In genomic region chr17:33717982-33718381, GRCm38 (mm10) we compare ENCODE assay signal across 8 mouse cellular contexts. TPM values are rescaled to one million over a fixed set of nuclear protein-coding genes. Genes with fewer than 3 reads are reported as not detected.
DNase-seq lines count a peak whose midpoint lies in the region; ATAC-seq and TF ChIP-seq lines count a peak whose summit lies in the region.

No protein-coding gene starts in this region.

- H3K4me1 ChIP-seq in neural tube, embryonic 11.5 days (ENCODE audit: control insufficient read depth, insufficient read depth, low read length) = 0 out of 2 replicates have a peak, but pooled peaks cover 4% of the 10 kb centered on the region
- H3K4me1 ChIP-seq in limb, embryonic 15.5 days = peaks cover 10% of the 10 kb centered on the region; the same call in 1 of the 2 replicates
- H3K4me1 ChIP-seq in stomach, postnatal 0 days (replicated peaks; ENCODE audit: control insufficient read depth, insufficient read depth) = no peaks in the 10 kb centered on the region

- 7% methylated on average over 8 of the region's 8 CpGs for WGBS in neural tube, embryonic 11.5 days
- 6% methylated on average over 8 of the region's 8 CpGs for WGBS in limb, embryonic 15.5 days
- WGBS in stomach, postnatal 0 days = 8% methylated on average over 8 of the region's 8 CpGs

- peak overlapping the region; percentile 70 for H3K4me3 ChIP-seq in neural tube, embryonic 11.5 days (ENCODE audit: low read depth, low read length)
- H3K4me3 ChIP-seq in limb, embryonic 15.5 days = peak overlapping the region; percentile 93
- peak overlapping the region; percentile 60 for H3K4me3 ChIP-seq in stomach, postnatal 0 days (ENCODE audit: low read depth, low read length)

- ATAC-seq in CD4-positive, CD25-positive, alpha-beta regulatory T cell, adult 4 months = no peak
- ATAC-seq in neural tube, embryonic 11.5 days (ENCODE audit: insufficient read depth, low FRiP score, low TSS enrichment) = no peak
- ATAC-seq in limb, embryonic 15.5 days (ENCODE audit: insufficient number of reproducible peaks, low FRiP score, low TSS enrichment, low read depth) = no peak
- ATAC-seq in stomach, postnatal 0 days (ENCODE audit: low FRiP score, low TSS enrichment) = no peak

- H3K9me3 ChIP-seq in neural tube, embryonic 11.5 days (ENCODE audit: control insufficient read depth, low read length) = no peaks in the 10 kb centered on the region
- H3K9me3 ChIP-seq in limb, embryonic 15.5 days = no peaks in the 10 kb centered on the region
- no peaks in the 10 kb centered on the region for H3K9me3 ChIP-seq in stomach, postnatal 0 days (ENCODE audit: control insufficient read depth, low read length)

- H3K9ac ChIP-seq in neural tube, embryonic 11.5 days (ENCODE audit: low read length) = peak overlapping the region; percentile 67
- H3K9ac ChIP-seq in limb, embryonic 15.5 days = peak overlapping the region; percentile 76
- H3K9ac ChIP-seq in stomach, postnatal 0 days (ENCODE audit: low read length) = peak overlapping the region; percentile 68

- no peak for TF ChIP-seq EP300 in stomach, postnatal 0 days (optimal IDR thresholded peaks at IDR 0.05)

- H3K27ac ChIP-seq in neural tube, embryonic 11.5 days (ENCODE audit: low read depth, low read length) = no peak overlapping the region
- no peak overlapping the region for H3K27ac ChIP-seq in limb, embryonic 15.5 days
- peak overlapping the region; percentile 19; the same call in 1 of the 2 replicates for H3K27ac ChIP-seq in stomach, postnatal 0 days (replicated peaks)

- peak overlapping the region; percentile 66 for H3K4me2 ChIP-seq in neural tube, embryonic 11.5 days (ENCODE audit: low read depth)
- peak overlapping the region; percentile 76 for H3K4me2 ChIP-seq in limb, embryonic 15.5 days
- peak overlapping the region; percentile 79 for H3K4me2 ChIP-seq in stomach, postnatal 0 days (replicated peaks; ENCODE audit: low read depth)

- TF ChIP-seq CTCF in stomach, postnatal 0 days (IDR thresholded peaks at IDR 0.05; ENCODE audit: low read depth) = no peak

- H3K36me3 ChIP-seq in neural tube, embryonic 11.5 days (ENCODE audit: control insufficient read depth, insufficient read depth, low read length) = no peaks in the 10 kb centered on the region
- no peaks in the 10 kb centered on the region for H3K36me3 ChIP-seq in limb, embryonic 15.5 days
- no peaks in the 10 kb centered on the region for H3K36me3 ChIP-seq in stomach, postnatal 0 days (ENCODE audit: control insufficient read depth, insufficient read depth, low read length)

- no peaks in the 10 kb centered on the region for H3K27me3 ChIP-seq in neural tube, embryonic 11.5 days (ENCODE audit: control insufficient read depth, insufficient read depth, low read length)
- H3K27me3 ChIP-seq in limb, embryonic 15.5 days = no peaks in the 10 kb centered on the region
- no peaks in the 10 kb centered on the region for H3K27me3 ChIP-seq in stomach, postnatal 0 days (ENCODE audit: control insufficient read depth, insufficient read depth, low read length)

- DNase-seq in CD4-positive, CD25-positive, alpha-beta regulatory T cell, adult 2 months (ENCODE audit: low read depth, low spot score) = peak; percentile 8
- DNase-seq in neural tube, embryonic 11.5 days (ENCODE audit: low spot score) = no peak
- DNase-seq in neural tube, embryonic 10.5 days (ENCODE audit: extremely low spot score, low spot score) = no peak
- no peak for DNase-seq in stomach, postnatal 0 days (ENCODE audit: low spot score)
- DNase-seq in layer of hippocampus, postnatal 25 days (ENCODE audit: extremely low spot score in 1 of 2, low spot score in 1 of 2) = no peak
- no peak for DNase-seq in spleen, adult 18-20 months

RNA-seq across cellular contexts. Expression of gene March2, which starts 0.5 kb away (rescaled TPM):
- polyA plus RNA-seq in CD4-positive, CD25-positive, alpha-beta regulatory T cell, adult 4 months (2017; shearing (Covaris generic)) = 10 to 100 TPM; 23.1 to 24.4 TPM
- polyA plus RNA-seq in neural tube, embryonic 11.5 days (2014; fragmentation: Nextera tagmentation; extraction: Ambion mirVana) = 39.3 and 43.8 TPM in 2 replicates
- 62.6 and 65.6 TPM in 2 replicates for polyA plus RNA-seq in limb, embryonic 15.5 days (2015; fragmentation: Nextera tagmentation; extraction: Ambion mirVana)
- 51.1 and 54.6 TPM in 2 replicates for polyA plus RNA-seq in stomach, postnatal 0 days (2015; fragmentation: Nextera tagmentation; extraction: Ambion mirVana)
- total RNA-seq in layer of hippocampus, postnatal 25 days (2021) = 10 to 100 TPM; 80.9 to 84.4 TPM

RNA-seq across cellular contexts. Expression of gene Hnrnpm, which starts 31.3 kb away (rescaled TPM):
- 100 to 1,000 TPM; 297 to 326 TPM for polyA plus RNA-seq in CD4-positive, CD25-positive, alpha-beta regulatory T cell, adult 4 months (2017; shearing (Covaris generic))
- polyA plus RNA-seq in neural tube, embryonic 11.5 days (2014; fragmentation: Nextera tagmentation; extraction: Ambion mirVana) = 554 and 558 TPM in 2 replicates
- 274 and 281 TPM in 2 replicates for polyA plus RNA-seq in limb, embryonic 15.5 days (2015; fragmentation: Nextera tagmentation; extraction: Ambion mirVana)
- 115 and 122 TPM in 2 replicates for polyA plus RNA-seq in stomach, postnatal 0 days (2015; fragmentation: Nextera tagmentation; extraction: Ambion mirVana)
- total RNA-seq in layer of hippocampus, postnatal 25 days (2021) = 100 to 1,000 TPM; 129 to 152 TPM

RNA-seq across cellular contexts. Expression of gene Rab11b, which starts 42.3 kb away (rescaled TPM):
- polyA plus RNA-seq in CD4-positive, CD25-positive, alpha-beta regulatory T cell, adult 4 months (2017; shearing (Covaris generic)) = 100 to 1,000 TPM; 257 to 400 TPM
- 293 and 295 TPM in 2 replicates for polyA plus RNA-seq in neural tube, embryonic 11.5 days (2014; fragmentation: Nextera tagmentation; extraction: Ambion mirVana)
- 257 and 267 TPM in 2 replicates for polyA plus RNA-seq in limb, embryonic 15.5 days (2015; fragmentation: Nextera tagmentation; extraction: Ambion mirVana)
- 164 TPM in 2 replicates for polyA plus RNA-seq in stomach, postnatal 0 days (2015; fragmentation: Nextera tagmentation; extraction: Ambion mirVana)
- 100 to 1,000 TPM; 304 to 328 TPM for total RNA-seq in layer of hippocampus, postnatal 25 days (2021)
